Mouse (Mus musculus) olfactory bulb, adult 2 months (tissue): ENCODE data around the gene Esyt3.

Experiments used
- CTCF ChIP-seq: fragments of 200-500 bp; IDR thresholded peaks from 2 replicates; pipeline ENCODE4 v1.5.1; 2012; ENCODE audit warnings: low read depth, mild to moderate bottlenecking, low read length, moderate library complexity; ENCODE audit not compliant: insufficient read depth
- POLR2A ChIP-seq: fragments of 200-500 bp; IDR thresholded peaks from 2 replicates; pipeline ENCODE4 v1.6.1; 2012; ENCODE audit warnings: mild to moderate bottlenecking, low read depth, low read length, moderate library complexity; ENCODE audit not compliant: insufficient read depth

- TF ChIP-seq POLR2A (no peak), CTCF (no peak)
These were observed 32.4 kb downstream of the Esyt3 start for GRCm38 (mm10) chr9:99325961-99326360.
